Mouse (Mus musculus) liver, embryonic 13.5 days (tissue): ENCODE measurements around the gene Agpat1. TPM values are rescaled to one million over a fixed set of nuclear protein-coding genes. Genes with fewer than 3 reads are reported as not detected.

Experiments used
- ATAC-seq: fragments of 200-750 bp; cut with Nextera tagmentation; 2 replicates; pipeline ENCODE4 v1.8.0; 2017; ENCODE audit warnings: low read depth, mild to moderate bottlenecking, moderate number of reproducible peaks, moderate library complexity
- DNase-seq: peaks from one replicate; pipeline ENCODE4 v3.0.0; 2022
- H3K27ac ChIP-seq: fragments of 300-500 bp; sonication (generic); 2 replicates; pipeline ENCODE4 v1.5.1; 2015; ENCODE audit warnings: moderate library complexity, mild to moderate bottlenecking, inconsistent platforms
- H3K27me3 ChIP-seq: fragments of 300-500 bp; sonication (generic); 2 replicates; pipeline ENCODE4 v1.6.1; 2015; ENCODE audit warnings: mild to moderate bottlenecking, inconsistent platforms
- H3K36me3 ChIP-seq: fragments of 300-500 bp; sonication (generic); 2 replicates; pipeline ENCODE4 v1.6.1; 2015; ENCODE audit warnings: mild to moderate bottlenecking, inconsistent platforms
- H3K4me1 ChIP-seq: fragments of 300-500 bp; sonication (generic); replicated peaks from 2 replicates; pipeline ENCODE4 v1.6.1; 2015; ENCODE audit warnings: inconsistent platforms
- H3K4me2 ChIP-seq: fragments of 300-500 bp; sonication (generic); 2 replicates; pipeline ENCODE4 v1.6.1; 2015; ENCODE audit warnings: inconsistent platforms, mild to moderate bottlenecking, moderate library complexity
- H3K4me3 ChIP-seq: fragments of 300-500 bp; sonication (generic); replicated peaks from 2 replicates; pipeline ENCODE4 v1.5.1; 2015; ENCODE audit warnings: mild to moderate bottlenecking, inconsistent platforms
- H3K9ac ChIP-seq: fragments of 300-500 bp; sonication (generic); 2 replicates; pipeline ENCODE4 v1.6.1; 2015; ENCODE audit warnings: mild to moderate bottlenecking, inconsistent platforms
- H3K9me3 ChIP-seq: fragments of 300-500 bp; sonication (generic); replicated peaks from 2 replicates; pipeline ENCODE4 v1.6.1; 2016; ENCODE audit warnings: inconsistent platforms
- WGBS: fragments of 180-500 bp; shearing (Covaris S2); methylation state at CpG from one replicate; pipeline ENCODE4 v1.1.7; 2015; ENCODE audit not compliant: insufficient replicate concordance; 5-methylcytosine and 5-hydroxymethylcytosine counted together
- polyA plus RNA-seq: library from polyadenylated mRNA; unstranded; fragments of >200 nt; fragmentation: Nextera tagmentation; extraction: Ambion mirVana; gene quantifications from 2 replicates; pipeline ENCODE4 v1.2.1, GENCODE M21; 2015

The Agpat1 gene
- polyA plus RNA-seq, 1 experiment from 2014 or later, result 24.9 TPM

GRCm38 (mm10) chr17:34586796-34587422 is 17.2 kb upstream of the Agpat1 start:
- Histone ChIP-seq H3K4me2 (peak overlapping the region; percentile 99), H3K9me3 (no peaks in the 10 kb centered on the region), H3K9ac (peak overlapping the region; percentile 89), H3K4me1 (peaks cover 56% of the 10 kb centered on the region), H3K27me3 (peaks cover 10% of the 10 kb centered on the region; the same call in 1 of the 2 replicates), H3K27ac (peak overlapping the region; percentile 92), H3K4me3 (peak overlapping the region; percentile 76), H3K36me3 (no peaks in the 10 kb centered on the region)
- peak; percentile 80 for ATAC-seq
- under 1% methylated on average over 38 of the region's 38 CpGs for WGBS
- no peak for DNase-seq

DNA sequence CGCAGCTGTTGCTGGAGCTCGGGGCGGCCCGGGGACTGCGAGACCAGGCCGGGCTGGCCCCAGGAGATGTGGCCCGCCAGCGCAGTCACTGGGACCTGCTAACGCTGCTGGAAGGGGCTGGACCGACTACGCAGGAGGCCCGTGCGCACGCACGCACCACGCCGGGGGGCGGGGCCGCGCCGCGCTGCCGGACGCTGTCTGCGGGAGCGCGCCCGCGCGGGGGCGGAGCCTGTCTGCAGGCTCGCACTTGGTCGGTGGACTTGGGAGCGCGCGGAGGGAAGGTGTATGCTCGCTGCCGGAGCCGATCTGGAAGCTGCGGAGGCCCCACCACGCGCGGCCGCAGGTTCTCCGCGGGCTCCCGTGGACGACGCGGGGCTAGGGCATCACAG is 16.6 kb upstream of the Agpat1 start:
- Histone ChIP-seq H3K36me3 (no peaks in the 10 kb centered on the region), H3K4me3 (peak overlapping the region; percentile 76), H3K27me3 (peaks cover 10% of the 10 kb centered on the region; the same call in 1 of the 2 replicates), H3K9me3 (no peaks in the 10 kb centered on the region), H3K27ac (peak overlapping the region; percentile 92), H3K9ac (peak overlapping the region; percentile 89), H3K4me2 (peak overlapping the region; percentile 99), H3K4me1 (peaks cover 59% of the 10 kb centered on the region)
- ATAC-seq (peak; percentile 86), DNase-seq (peak; percentile 97)
- WGBS, result 0% methylated on average over 49 of the region's 50 CpGs

DNA sequence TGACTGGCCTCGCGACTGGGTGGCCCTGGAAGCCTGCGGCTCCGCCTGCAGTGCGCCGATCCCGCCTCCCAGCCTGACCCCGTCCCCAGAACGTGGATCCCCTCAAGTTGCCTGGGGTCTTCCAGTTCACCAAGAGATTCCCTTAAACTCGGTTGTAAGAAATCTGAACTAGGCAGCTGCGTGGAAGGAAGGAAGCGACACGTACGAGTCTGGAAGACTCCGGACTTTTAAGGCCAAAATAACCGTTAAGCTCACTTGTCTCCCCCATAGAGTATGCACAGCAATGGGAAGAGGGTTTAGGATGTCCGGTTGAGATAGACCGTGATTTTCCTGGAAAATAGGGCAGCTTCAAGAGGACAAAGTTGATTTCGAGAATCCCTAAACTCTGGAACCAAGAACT is 16.2 kb upstream of the Agpat1 start:
- WGBS, result under 1% methylated on average over 19 of the region's 19 CpGs
- peak overlapping the region; percentile 76 for H3K4me3 ChIP-seq
- peak overlapping the region; percentile 89 for H3K9ac ChIP-seq
- no peaks in the 10 kb centered on the region for H3K36me3 ChIP-seq
- peaks cover 10% of the 10 kb centered on the region; the same call in 1 of the 2 replicates for H3K27me3 ChIP-seq
- H3K9me3 ChIP-seq, result no peaks in the 10 kb centered on the region
- no peak for DNase-seq
- H3K4me1 ChIP-seq, result peaks cover 63% of the 10 kb centered on the region
- H3K27ac ChIP-seq, result peak overlapping the region; percentile 92
- no peak for ATAC-seq
- peak overlapping the region; percentile 99 for H3K4me2 ChIP-seq

- Histone ChIP-seq H3K9me3 (no peaks in the 10 kb centered on the region), H3K4me3 (peak overlapping the region; percentile 85; the same call in 1 of the 2 replicates), H3K27ac (peak overlapping the region; percentile 92), H3K36me3 (no peaks in the 10 kb centered on the region), H3K27me3 (peaks cover 10% of the 10 kb centered on the region; the same call in 1 of the 2 replicates), H3K4me1 (peaks cover 72% of the 10 kb centered on the region), H3K9ac (peak overlapping the region; percentile 89), H3K4me2 (peak overlapping the region; percentile 99)
- ATAC-seq, result no peak
- WGBS, result 58% methylated on average over 3 of the region's 3 CpGs
- DNase-seq, result no peak
These were observed 15.3 kb upstream of the Agpat1 start for GRCm38 (mm10) chr17:34588767-34589166.

DNA sequence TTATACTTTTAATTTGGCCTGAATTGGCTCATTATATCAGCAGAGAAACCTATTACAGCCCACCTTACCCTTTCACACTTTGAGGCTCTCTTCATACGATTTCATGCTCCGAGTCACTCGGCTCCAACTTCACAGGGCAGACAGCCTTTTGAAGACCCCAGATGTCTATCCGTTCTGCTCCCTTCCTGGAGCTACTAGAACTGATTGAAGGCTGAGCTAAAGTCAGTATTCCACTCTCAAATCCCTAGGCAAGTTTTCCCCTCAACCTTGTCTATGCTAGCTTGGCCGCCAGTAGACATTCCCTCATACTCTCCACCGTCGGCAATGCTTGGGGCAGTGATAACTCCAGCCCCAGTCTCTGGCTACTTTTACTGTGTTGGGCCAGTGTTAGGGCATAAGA is 14.9 kb upstream of the Agpat1 start:
- Histone ChIP-seq H3K4me2 (peak overlapping the region; percentile 99), H3K4me3 (peak overlapping the region; percentile 85), H3K9me3 (no peaks in the 10 kb centered on the region), H3K36me3 (peaks cover 3% of the 10 kb centered on the region; the same call in 1 of the 2 replicates), H3K9ac (peak overlapping the region; percentile 89), H3K4me1 (peaks cover 77% of the 10 kb centered on the region), H3K27ac (peak overlapping the region; percentile 92), H3K27me3 (peaks cover 10% of the 10 kb centered on the region; the same call in 1 of the 2 replicates)
- DNase-seq, result no peak
- no peak for ATAC-seq
- WGBS, result 17% methylated on average over 7 of the region's 7 CpGs

DNA sequence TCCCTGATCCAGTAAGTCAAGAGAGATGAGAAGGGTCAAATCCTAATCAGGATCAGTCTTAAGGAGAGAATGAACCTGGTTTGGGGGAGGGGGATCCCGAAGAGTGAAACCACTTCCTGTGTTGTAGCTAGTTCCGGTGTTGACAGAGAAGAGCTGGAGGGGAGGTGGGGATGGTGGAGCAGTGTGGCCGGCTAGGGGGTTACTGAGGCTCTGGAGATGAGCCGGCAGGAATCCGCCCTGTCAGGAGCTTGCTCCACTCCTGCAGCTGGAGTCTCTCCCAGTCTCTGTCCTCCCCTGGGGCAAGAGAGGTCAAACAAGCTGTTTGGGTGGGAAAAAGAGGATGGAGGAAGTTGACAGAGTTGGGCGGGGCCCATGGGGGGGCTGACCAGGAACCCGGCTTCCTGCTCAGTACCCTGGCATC is 14.4 kb upstream of the Agpat1 start, which contains the start of gene Gpsm3:
TSS of gene Gpsm3 (plus strand) at position 126 of the 421 bp plus-strand sequence.
- H3K9ac ChIP-seq, result peak within 1 kb of the TSS; percentile 89
- DNase-seq (no peak), ATAC-seq (no peak)
- peak within 1 kb of the TSS; percentile 85 for H3K4me3 ChIP-seq
- peak within 1 kb of the TSS; percentile 92 for H3K27ac ChIP-seq
- H3K27me3 ChIP-seq, result peaks cover 10% of the 10 kb centered on the region; the same call in 1 of the 2 replicates
- peak within 1 kb of the TSS; percentile 99 for H3K4me2 ChIP-seq
- no peaks in the 10 kb centered on the region for H3K9me3 ChIP-seq
- 13% methylated on average over 7 of the region's 7 CpGs for WGBS
- peaks cover 8% of the 10 kb centered on the region for H3K36me3 ChIP-seq
- peaks cover 81% of the 10 kb centered on the region for H3K4me1 ChIP-seq

DNA sequence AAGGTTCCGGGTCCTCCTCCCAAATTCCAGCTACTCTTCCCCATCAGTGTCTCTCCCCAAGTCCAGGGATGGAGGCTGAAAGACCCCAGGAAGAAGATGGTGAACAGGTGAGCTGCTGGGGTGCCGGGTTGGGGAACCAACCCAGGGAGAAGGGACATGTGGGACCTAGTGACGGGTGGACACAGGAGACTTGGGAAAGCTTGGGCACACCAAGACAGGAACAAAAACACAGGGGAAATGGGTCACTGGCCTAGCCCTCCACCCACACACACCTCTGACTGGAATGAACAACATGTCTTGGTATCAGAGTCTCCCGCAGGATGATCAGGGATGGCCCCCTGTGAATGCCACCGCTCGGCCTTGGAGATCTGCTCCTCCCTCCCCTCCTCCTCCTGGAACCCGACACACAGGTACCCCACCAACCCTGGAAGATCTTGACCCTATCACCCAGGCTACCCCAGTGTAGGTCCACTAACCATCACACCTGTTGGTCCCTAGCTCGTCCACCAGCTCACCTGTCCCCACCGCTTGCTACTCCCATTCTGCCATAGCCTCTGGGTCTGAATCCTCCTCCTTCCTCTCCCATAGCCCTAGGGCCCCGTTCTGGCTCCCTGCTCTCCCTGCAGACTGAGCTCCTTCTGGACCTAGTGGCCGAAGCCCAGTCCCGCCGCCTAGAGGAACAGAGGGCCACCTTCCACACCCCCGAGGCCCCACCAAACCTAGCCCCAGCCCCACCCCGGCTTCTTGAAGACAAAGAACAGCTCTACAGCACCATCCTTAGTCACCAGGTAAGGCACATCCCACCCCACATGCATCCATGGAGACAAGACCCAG is 13.7 kb upstream of the Agpat1 start:
- Histone ChIP-seq H3K4me2 (peak overlapping the region; percentile 99), H3K9me3 (no peaks in the 10 kb centered on the region), H3K9ac (peak overlapping the region; percentile 89), H3K27me3 (peaks cover 10% of the 10 kb centered on the region; the same call in 1 of the 2 replicates), H3K4me3 (peak overlapping the region; percentile 85), H3K36me3 (peaks cover 15% of the 10 kb centered on the region), H3K4me1 (peaks cover 86% of the 10 kb centered on the region), H3K27ac (peak overlapping the region; percentile 92)
- no peak for ATAC-seq
- DNase-seq, result no peak
- 43% methylated on average over 15 of the region's 15 CpGs for WGBS

GRCm38 (mm10) chr17:34591029-34591993 is 12.8 kb upstream of the Agpat1 start, which contains the start of gene Pbx2:
Gene Pbx2, plus strand, starts transcription at chr17:34591266.
- Histone ChIP-seq H3K9ac (peak within 1 kb of the TSS; percentile 89), H3K4me2 (peak within 1 kb of the TSS; percentile 99), H3K4me1 (peaks cover 87% of the 10 kb centered on the region), H3K4me3 (peak within 1 kb of the TSS; percentile 85), H3K9me3 (no peaks in the 10 kb centered on the region), H3K27ac (peak within 1 kb of the TSS; percentile 92), H3K36me3 (peaks cover 23% of the 10 kb centered on the region), H3K27me3 (peaks cover 2% of the 10 kb centered on the region; the same call in 1 of the 2 replicates)
- no peak for DNase-seq
- ATAC-seq, result no peak
- 8% methylated on average over 21 of the region's 21 CpGs for WGBS

DNA sequence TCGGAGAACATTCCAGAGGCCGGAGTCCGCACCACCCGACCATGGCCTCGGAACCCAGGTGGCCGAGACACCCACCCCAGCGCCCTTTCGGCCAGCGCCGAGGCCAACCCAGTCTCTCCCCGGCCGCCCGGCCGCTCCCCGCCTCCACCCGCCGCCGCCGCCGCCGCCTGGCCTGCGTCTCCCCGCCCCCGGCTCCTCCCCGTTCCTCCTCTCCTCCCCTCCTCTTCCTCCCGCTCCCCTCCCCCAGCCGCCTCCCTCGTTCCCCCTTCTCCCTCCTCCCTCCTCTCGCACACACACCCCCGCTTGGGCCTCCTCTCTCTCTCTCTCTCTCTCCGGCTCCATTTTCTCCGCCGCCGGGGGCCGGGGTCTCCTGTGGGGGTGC is 12.1 kb upstream of the Agpat1 start:
- peak overlapping the region; percentile 85 for H3K4me3 ChIP-seq

More for the DNA sequence above, 12.1 kb upstream of the Agpat1 start:
- peak; percentile 82 for DNase-seq
- 1% methylated on average over 28 of the region's 35 CpGs for WGBS
- Histone ChIP-seq H3K27ac (peak overlapping the region; percentile 92), H3K27me3 (no peaks in the 10 kb centered on the region), H3K9ac (peak overlapping the region; percentile 89), H3K36me3 (peaks cover 23% of the 10 kb centered on the region), H3K4me2 (peak overlapping the region; percentile 99), H3K4me1 (peaks cover 86% of the 10 kb centered on the region), H3K9me3 (no peaks in the 10 kb centered on the region)
- peak; percentile 58 for ATAC-seq
